Mouse (Mus musculus) limb, embryonic 11.5 days (tissue): ENCODE measurements around the gene Qrich1. TPM values are rescaled to one million over a fixed set of nuclear protein-coding genes. Genes with fewer than 3 reads are reported as not detected.

ENCODE experiments used
- ATAC-seq: fragments of 200-750 bp; cut with Nextera tagmentation; 2 replicates; pipeline ENCODE4 v1.8.0; 2017; ENCODE audit warnings: low read depth; ENCODE audit not compliant: insufficient number of reproducible peaks, low FRiP score, low TSS enrichment
- DNase-seq: peaks from one replicate; pipeline ENCODE4 v3.0.0-alpha.2; 2015; ENCODE audit warnings: low spot score
- H3K27ac ChIP-seq: fragments of 300-500 bp; sonication (generic); replicated peaks from 2 replicates; pipeline ENCODE4 v1.5.1; 2014; ENCODE audit warnings: low read depth, mild to moderate bottlenecking, low read length
- H3K27me3 ChIP-seq: fragments of 300-500 bp; sonication (generic); 2 replicates; pipeline ENCODE4 v1.6.1; 2014; ENCODE audit warnings: mild to moderate bottlenecking, low read length, mixed read lengths; ENCODE audit not compliant: control insufficient read depth, insufficient read depth
- H3K36me3 ChIP-seq: fragments of 300-500 bp; sonication (generic); 2 replicates; pipeline ENCODE4 v1.6.1; 2014; ENCODE audit warnings: mild to moderate bottlenecking, low read length, moderate library complexity, mixed read lengths; ENCODE audit not compliant: control insufficient read depth, insufficient read depth
- H3K4me1 ChIP-seq: fragments of 300-500 bp; sonication (generic); 2 replicates; pipeline ENCODE4 v1.6.1; 2014; ENCODE audit warnings: low read length, mixed read lengths; ENCODE audit not compliant: control insufficient read depth, insufficient read depth
- H3K4me2 ChIP-seq: fragments of 300-500 bp; sonication (generic); 2 replicates; pipeline ENCODE4 v1.6.1; 2014; ENCODE audit warnings: low read depth, mild to moderate bottlenecking, moderate library complexity; ENCODE audit not compliant: severe bottlenecking
- H3K4me3 ChIP-seq: fragments of 300-500 bp; sonication (generic); 2 replicates; pipeline ENCODE4 v1.5.1; 2014; ENCODE audit warnings: low read depth, low read length
- H3K9ac ChIP-seq: fragments of 300-500 bp; sonication (generic); 2 replicates; pipeline ENCODE4 v1.6.1; 2014; ENCODE audit warnings: mild to moderate bottlenecking, low read length
- H3K9me3 ChIP-seq: fragments of 300-500 bp; sonication (generic); 2 replicates; pipeline ENCODE4 v1.6.1; 2016; ENCODE audit warnings: low read length; ENCODE audit not compliant: control insufficient read depth
- WGBS: fragments of 180-500 bp; shearing (Covaris S2); extraction: QIAGEN DNeasy Blood & Tissue Kit; methylation state at CpG from one replicate; pipeline ENCODE4 v1.1.7; 2014; 5-methylcytosine and 5-hydroxymethylcytosine counted together
- polyA plus RNA-seq: library from polyadenylated mRNA; unstranded; fragments of >200 nt; fragmentation: Nextera tagmentation; extraction: Ambion mirVana; gene quantifications from 2 replicates; pipeline ENCODE4 v1.2.1, GENCODE M21; 2014

Qrich1 gene
- polyA plus RNA-seq, 1 experiment from 2014 or later, result 164 TPM

GRCm38 (mm10) chr9:108521604-108522003, 5.0 kb downstream of the Qrich1 start:
- DNase-seq, result no peak
- 94% methylated on average over 2 of the region's 2 CpGs for WGBS
- H3K36me3 ChIP-seq, result peaks cover 2% of the 10 kb centered on the region; the same call in 1 of the 2 replicates

GRCm38 (mm10) chr9:108523341-108523740, 6.7 kb downstream of the Qrich1 start:
- Histone ChIP-seq H3K27me3 (no peaks in the 10 kb centered on the region), H3K27ac (no peak overlapping the region), H3K4me1 (0 out of 2 replicates have a peak, but pooled peaks cover 3% of the 10 kb centered on the region), H3K9me3 (no peaks in the 10 kb centered on the region), H3K9ac (no peak overlapping the region), H3K4me3 (no peak overlapping the region), H3K4me2 (no peak overlapping the region), H3K36me3 (peaks cover 5% of the 10 kb centered on the region)
- DNase-seq, result no peak
- 96% methylated on average over 4 of the region's 4 CpGs for WGBS
- ATAC-seq, result no peak

More at GRCm38 (mm10) chr9:108521604-108522003, 5.0 kb downstream of the Qrich1 start:
- no peak for ATAC-seq
- Histone ChIP-seq H3K27me3 (no peaks in the 10 kb centered on the region), H3K9me3 (no peaks in the 10 kb centered on the region), H3K9ac (no peak overlapping the region), H3K4me1 (0 out of 2 replicates have a peak, but pooled peaks cover 3% of the 10 kb centered on the region), H3K4me2 (no peak overlapping the region), H3K27ac (no peak overlapping the region), H3K4me3 (no peak overlapping the region)

DNA sequence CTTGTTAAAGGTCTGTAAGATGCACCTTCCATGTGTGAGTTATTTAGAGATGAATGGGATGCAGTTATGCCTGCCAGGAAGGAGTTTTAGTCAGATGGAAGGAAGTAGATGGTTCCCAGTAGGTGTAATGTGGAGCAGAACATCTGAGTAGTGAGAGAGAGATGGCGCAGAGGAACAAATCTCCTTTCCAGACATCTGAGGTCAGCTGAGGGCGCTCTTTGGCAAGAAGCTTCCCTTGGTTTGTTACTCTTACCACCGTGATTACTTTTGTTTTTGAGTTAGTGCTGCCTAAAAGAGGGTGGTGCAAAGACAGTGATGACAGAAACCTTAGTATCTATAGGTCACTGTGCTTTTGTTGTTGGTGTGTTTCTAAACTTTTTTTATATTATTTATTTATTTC, 8.8 kb downstream of the Qrich1 start:
- Histone ChIP-seq H3K27ac (no peak overlapping the region), H3K9ac (no peak overlapping the region), H3K4me2 (no peak overlapping the region), H3K4me1 (no peaks in the 10 kb centered on the region), H3K4me3 (no peak overlapping the region), H3K27me3 (no peaks in the 10 kb centered on the region), H3K36me3 (peaks cover 11% of the 10 kb centered on the region), H3K9me3 (no peaks in the 10 kb centered on the region)
- DNase-seq (no peak), ATAC-seq (no peak)
- WGBS, result 86% methylated on average over 3 of the region's 3 CpGs

DNA sequence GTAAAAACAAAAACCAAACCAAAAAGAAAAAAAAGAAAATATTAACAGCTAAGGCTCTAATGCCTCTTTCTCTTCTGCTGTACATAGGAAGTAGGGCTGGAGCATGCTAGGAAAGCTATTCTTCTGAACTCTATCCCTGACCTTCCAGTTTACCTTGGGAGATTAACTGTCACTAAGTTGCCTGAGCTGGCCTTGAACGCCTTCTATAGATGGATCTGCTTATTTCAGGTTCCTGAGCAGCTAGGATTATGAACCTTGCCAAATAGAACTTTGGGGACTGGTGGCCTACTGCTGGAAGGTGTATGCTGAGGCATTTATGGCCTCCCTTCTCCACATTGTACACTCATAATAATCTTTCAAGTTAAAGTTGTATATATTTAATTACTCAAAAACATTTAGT, 14.3 kb downstream of the Qrich1 start:
- WGBS, result 97% methylated on average over 1 of the region's 1 CpGs
- no peak for ATAC-seq
- no peak overlapping the region for H3K4me3 ChIP-seq
- no peak overlapping the region for H3K4me2 ChIP-seq
- no peaks in the 10 kb centered on the region for H3K27me3 ChIP-seq
- H3K4me1 ChIP-seq, result no peaks in the 10 kb centered on the region
- H3K9me3 ChIP-seq, result no peaks in the 10 kb centered on the region
- no peak for DNase-seq
- no peak overlapping the region for H3K27ac ChIP-seq
- no peak overlapping the region for H3K9ac ChIP-seq
- H3K36me3 ChIP-seq, result peaks cover 38% of the 10 kb centered on the region

DNA sequence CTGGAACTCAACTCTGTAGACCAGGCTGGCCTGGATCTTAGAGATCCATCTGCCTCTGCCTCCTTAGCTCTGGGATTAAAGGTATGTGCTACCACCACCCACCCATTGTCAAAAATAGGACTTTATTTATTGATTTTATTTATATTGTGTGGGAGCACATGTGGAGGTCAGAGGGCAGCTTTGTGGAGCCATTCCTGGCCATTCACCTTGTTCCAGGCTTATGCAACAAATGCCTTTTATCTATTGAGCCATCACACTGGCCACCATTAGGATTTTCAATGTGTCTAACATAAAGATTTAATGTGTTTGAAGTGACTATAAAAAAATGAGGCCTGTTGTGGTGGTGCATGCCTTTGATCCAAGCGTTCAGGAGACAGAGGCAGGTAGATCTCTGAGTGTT, 14.9 kb downstream of the Qrich1 start:
- Histone ChIP-seq H3K4me3 (no peak overlapping the region), H3K27me3 (no peaks in the 10 kb centered on the region), H3K9ac (no peak overlapping the region), H3K36me3 (peaks cover 43% of the 10 kb centered on the region), H3K9me3 (no peaks in the 10 kb centered on the region), H3K27ac (no peak overlapping the region), H3K4me1 (no peaks in the 10 kb centered on the region), H3K4me2 (no peak overlapping the region)
- DNase-seq (no peak), ATAC-seq (no peak)
- 95% methylated on average over 1 of the region's 1 CpGs for WGBS

DNA sequence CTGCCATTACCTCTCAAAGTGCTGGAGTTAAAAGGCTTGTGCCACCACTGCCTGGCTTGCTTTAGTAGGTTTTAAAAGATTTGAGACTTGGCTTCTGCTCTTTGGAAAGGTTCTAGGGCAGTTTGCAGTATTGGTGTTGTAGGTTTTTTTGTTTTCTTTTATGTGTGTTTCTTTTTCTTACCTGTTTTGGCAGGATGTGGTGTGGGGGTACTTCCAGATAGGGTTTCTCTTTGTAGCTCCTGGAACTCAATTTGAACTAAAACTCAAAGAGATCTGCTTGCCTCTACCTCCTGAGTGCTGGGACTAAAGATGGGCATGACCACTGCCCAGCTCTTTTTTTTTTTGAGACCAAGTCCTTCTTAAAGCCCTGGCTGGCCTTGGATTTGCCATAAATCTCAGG, 24.2 kb downstream of the Qrich1 start:
- ATAC-seq (no peak), DNase-seq (no peak)
- Histone ChIP-seq H3K27ac (no peak overlapping the region), H3K9ac (no peak overlapping the region), H3K27me3 (no peaks in the 10 kb centered on the region), H3K9me3 (no peaks in the 10 kb centered on the region), H3K4me2 (no peak overlapping the region), H3K4me3 (no peak overlapping the region), H3K36me3 (peaks cover 32% of the 10 kb centered on the region), H3K4me1 (no peaks in the 10 kb centered on the region)

GRCm38 (mm10) chr9:108545986-108546385, 29.4 kb downstream of the Qrich1 start:
- Histone ChIP-seq H3K36me3 (peaks cover 15% of the 10 kb centered on the region), H3K4me1 (no peaks in the 10 kb centered on the region), H3K4me2 (no peak overlapping the region), H3K4me3 (no peak overlapping the region), H3K27me3 (no peaks in the 10 kb centered on the region), H3K27ac (no peak overlapping the region), H3K9me3 (no peaks in the 10 kb centered on the region), H3K9ac (no peak overlapping the region)
- DNase-seq (no peak), ATAC-seq (no peak)
- WGBS, result 96% methylated on average over 3 of the region's 3 CpGs

GRCm38 (mm10) chr9:108546875-108547274, 30.3 kb downstream of the Qrich1 start:
- H3K27me3 ChIP-seq, result no peaks in the 10 kb centered on the region
- H3K9ac ChIP-seq, result no peak overlapping the region
- no peak for ATAC-seq
- no peaks in the 10 kb centered on the region for H3K9me3 ChIP-seq
- H3K27ac ChIP-seq, result no peak overlapping the region
- peaks cover 15% of the 10 kb centered on the region for H3K36me3 ChIP-seq
- no peaks in the 10 kb centered on the region for H3K4me1 ChIP-seq
- no peak overlapping the region for H3K4me3 ChIP-seq
- H3K4me2 ChIP-seq, result no peak overlapping the region
- 89% methylated on average over 1 of the region's 1 CpGs for WGBS
- no peak for DNase-seq

DNA sequence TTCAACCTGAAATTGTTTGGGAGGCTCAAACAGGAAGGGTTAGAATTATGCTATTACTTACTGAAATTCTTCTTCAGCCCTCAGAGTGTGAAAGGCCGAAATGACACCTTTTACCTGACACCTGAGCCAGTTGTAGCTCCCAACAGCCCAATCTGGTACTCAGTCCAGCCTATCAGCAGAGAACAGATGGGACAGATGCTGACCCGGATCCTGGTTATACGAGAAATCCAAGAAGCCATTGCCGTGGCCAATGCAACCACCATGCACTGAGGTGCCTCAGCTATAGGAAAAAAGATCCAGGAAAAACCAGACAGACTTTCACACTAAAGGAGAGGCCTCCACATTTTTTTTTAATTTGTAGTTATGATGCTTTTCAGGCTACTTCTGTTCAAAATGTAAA, 42.6 kb downstream of the Qrich1 start:
- Histone ChIP-seq H3K4me1 (peaks cover 10% of the 10 kb centered on the region), H3K4me2 (no peak overlapping the region), H3K27me3 (no peaks in the 10 kb centered on the region), H3K27ac (no peak overlapping the region), H3K9me3 (no peaks in the 10 kb centered on the region), H3K9ac (no peak overlapping the region), H3K36me3 (peaks cover 31% of the 10 kb centered on the region), H3K4me3 (no peak overlapping the region)
- 90% methylated on average over 4 of the region's 4 CpGs for WGBS
- no peak for ATAC-seq
- no peak for DNase-seq
